Mouse (Mus musculus) megakaryocyte, embryonic 14.5 days (primary cell): Measurements from ENCODE around the gene Opa1. TPM values are rescaled to one million over a fixed set of nuclear protein-coding genes. Genes with fewer than 3 reads are reported as not detected.

Experiments
- H3K27me3 ChIP-seq: replicated peaks from 2 replicates; pipeline ENCODE3; 2012; ENCODE audit warnings: inconsistent platforms
- H3K36me3 ChIP-seq: replicated peaks from 2 replicates; pipeline ENCODE3; 2012; ENCODE audit warnings: low read length, inconsistent platforms, mixed read lengths
- H3K4me1 ChIP-seq: 2 replicates; pipeline ENCODE4 v1.6.1; 2012; ENCODE audit warnings: inconsistent platforms
- H3K4me3 ChIP-seq: replicated peaks from 2 replicates; pipeline ENCODE3; 2012; ENCODE audit warnings: moderate library complexity, mild to moderate bottlenecking, inconsistent platforms
- H3K9me3 ChIP-seq: 2 replicates; pipeline ENCODE4 v1.6.1; 2012; ENCODE audit warnings: inconsistent platforms
- FLI1 ChIP-seq: IDR thresholded peaks from 2 replicates; pipeline ENCODE4 v1.6.1; 2012; ENCODE audit warnings: low read length, inconsistent platforms, mixed read lengths
- GATA1 ChIP-seq: IDR thresholded peaks from 3 replicates; pipeline ENCODE4 v1.6.1; 2012; ENCODE audit warnings: mixed read lengths, low read length, inconsistent platforms, borderline replicate concordance
- polyA plus RNA-seq: library from polyadenylated mRNA; stranded (reverse); fragments of >175 nt; gene quantifications from 2 replicates; pipeline ENCODE4 v1.2.3, GENCODE M21; 2012; ENCODE audit warnings: low replicate concordance; ENCODE audit not compliant: insufficient read depth

Gene Opa1
- polyA plus RNA-seq = 3.4 and 4.4 TPM in 2 replicates

DNA sequence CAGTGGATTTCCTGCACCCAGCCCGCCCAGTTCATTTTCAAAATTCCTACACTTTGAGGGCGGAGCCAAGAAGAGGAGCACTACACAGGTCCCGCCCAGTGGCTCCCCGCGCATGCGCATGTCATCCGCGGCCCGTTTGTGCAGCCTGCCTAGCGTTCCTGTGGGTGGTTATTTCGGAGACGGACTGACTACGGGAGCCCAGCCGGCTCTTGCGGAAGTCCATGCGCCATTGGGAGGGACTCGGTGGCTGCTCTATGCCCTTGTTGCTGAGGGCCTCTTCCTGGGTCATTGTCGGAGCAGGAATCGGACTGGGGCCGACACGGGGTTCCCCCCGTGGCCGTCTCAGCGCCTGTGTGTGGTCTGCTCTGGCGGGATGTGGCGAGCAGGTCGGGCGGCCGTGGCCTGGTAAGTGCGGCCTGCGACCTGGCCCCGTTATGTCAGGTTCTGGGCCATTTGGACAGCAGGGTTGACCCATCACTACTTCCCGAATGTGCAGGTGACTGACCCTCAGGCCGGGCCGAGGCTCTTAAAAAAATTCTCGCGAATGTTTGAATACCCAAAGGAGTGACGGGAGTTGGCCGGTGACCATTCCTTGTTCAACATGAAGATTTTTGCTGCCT, at the start of gene Opa1:
Gene Opa1 (plus strand): TSS at position 168 of the 620 bp plus-strand sequence.
- Histone ChIP-seq H3K4me1 (peaks cover 39% of the 10 kb centered on the region), H3K36me3 (peaks cover 5% of the 10 kb centered on the region), H3K27me3 (no peaks in the 10 kb centered on the region), H3K9me3 (no peaks in the 10 kb centered on the region), H3K4me3 (peak within 1 kb of the TSS; percentile 99)
- TF ChIP-seq GATA1 (no peak), FLI1 (no peak)

DNA sequence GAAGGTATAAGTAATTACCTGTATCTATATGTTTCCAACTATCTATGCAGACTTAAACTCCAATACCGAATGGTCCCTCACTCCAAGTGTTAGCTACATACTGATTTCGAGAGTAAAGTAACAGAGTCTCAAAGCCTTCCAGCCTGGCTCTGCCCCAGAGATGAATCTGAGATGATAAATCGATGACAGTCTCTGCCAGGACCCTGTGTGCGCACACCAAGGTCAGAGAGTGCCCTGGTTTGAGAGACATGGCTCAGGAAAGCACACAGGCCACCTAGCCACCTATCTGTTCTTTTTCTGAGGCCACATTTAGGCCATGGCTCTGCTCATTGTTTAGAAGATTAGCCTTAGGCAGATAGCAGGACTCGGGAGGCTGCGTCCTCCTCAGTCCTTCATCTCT, 45.5 kb upstream of the Opa1 start:
- TF ChIP-seq GATA1 = no peak
- no peak for TF ChIP-seq FLI1

GRCm38 (mm10) chr16:29535866-29536265, 43.3 kb upstream of the Opa1 start:
- TF ChIP-seq GATA1 (no peak), FLI1 (no peak)
- H3K27me3 ChIP-seq = peaks cover 5% of the 10 kb centered on the region
- H3K4me1 ChIP-seq = peaks cover 48% of the 10 kb centered on the region
- no peaks in the 10 kb centered on the region for H3K9me3 ChIP-seq
- no peak overlapping the region for H3K4me3 ChIP-seq
- H3K36me3 ChIP-seq = no peaks in the 10 kb centered on the region

More for the DNA sequence above, 45.5 kb upstream of the Opa1 start:
- H3K9me3 ChIP-seq = no peaks in the 10 kb centered on the region; the same call in 1 of the 2 replicates
- peaks cover 43% of the 10 kb centered on the region for H3K4me1 ChIP-seq
- H3K27me3 ChIP-seq = peaks cover 5% of the 10 kb centered on the region
- no peaks in the 10 kb centered on the region for H3K36me3 ChIP-seq
- no peak overlapping the region for H3K4me3 ChIP-seq

- Histone ChIP-seq H3K4me3 (no peak overlapping the region), H3K27me3 (peaks cover 5% of the 10 kb centered on the region), H3K9me3 (no peaks in the 10 kb centered on the region), H3K4me1 (peaks cover 53% of the 10 kb centered on the region), H3K36me3 (no peaks in the 10 kb centered on the region)
- no peak for TF ChIP-seq FLI1
- TF ChIP-seq GATA1 = no peak
Measured at GRCm38 (mm10) chr16:29536411-29537204, 42.5 kb upstream of the Opa1 start.

DNA sequence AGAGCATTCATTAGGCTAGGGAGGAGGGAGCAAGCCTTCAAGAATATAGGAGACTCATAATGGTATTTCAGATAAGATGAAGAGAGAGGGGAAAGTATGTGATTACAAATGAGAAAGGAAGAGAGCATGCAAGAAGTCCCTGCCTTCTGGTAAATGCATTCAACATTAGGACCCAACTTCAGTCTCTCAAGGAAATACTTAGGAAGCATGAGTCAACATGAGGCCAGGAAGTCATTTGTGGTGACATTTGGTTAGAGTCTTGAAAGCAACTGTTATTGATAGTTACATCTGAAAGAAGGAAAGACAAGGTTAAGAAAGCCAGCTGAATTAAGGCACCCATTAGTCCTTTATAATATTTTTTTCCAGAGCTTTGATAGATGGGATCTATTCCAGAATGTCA, 39.2 kb upstream of the Opa1 start:
- no peaks in the 10 kb centered on the region for H3K27me3 ChIP-seq
- TF ChIP-seq FLI1 (no peak), GATA1 (no peak)
- H3K9me3 ChIP-seq = no peaks in the 10 kb centered on the region
- no peaks in the 10 kb centered on the region for H3K36me3 ChIP-seq
- H3K4me1 ChIP-seq = peaks cover 57% of the 10 kb centered on the region
- H3K4me3 ChIP-seq = peak overlapping the region; percentile 65

DNA sequence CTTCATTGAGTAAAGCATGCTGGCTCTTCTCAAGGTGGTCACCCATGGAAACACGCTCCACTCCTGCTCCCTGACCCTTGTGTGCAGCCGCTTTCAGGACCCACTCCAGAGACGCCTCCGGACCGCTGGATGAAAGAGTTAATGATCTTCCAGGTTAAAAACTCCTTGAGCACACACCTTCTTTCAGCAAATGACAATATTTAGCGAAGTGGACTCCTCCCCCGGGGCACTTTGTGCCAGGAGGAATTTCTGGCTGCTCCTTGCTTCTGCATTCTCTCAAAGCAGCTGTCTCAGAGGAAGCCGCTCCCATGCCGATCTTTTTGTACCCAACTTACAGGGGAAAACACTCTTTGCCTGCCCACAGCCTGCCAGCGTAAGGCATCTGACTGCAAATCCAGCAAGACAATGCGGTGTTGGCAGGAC, 37.9 kb upstream of the Opa1 start:
- H3K36me3 ChIP-seq = no peaks in the 10 kb centered on the region
- peaks cover 51% of the 10 kb centered on the region for H3K4me1 ChIP-seq
- no peaks in the 10 kb centered on the region for H3K27me3 ChIP-seq
- H3K4me3 ChIP-seq = no peak overlapping the region
- H3K9me3 ChIP-seq = no peaks in the 10 kb centered on the region
- TF ChIP-seq GATA1 (no peak), FLI1 (no peak)

DNA sequence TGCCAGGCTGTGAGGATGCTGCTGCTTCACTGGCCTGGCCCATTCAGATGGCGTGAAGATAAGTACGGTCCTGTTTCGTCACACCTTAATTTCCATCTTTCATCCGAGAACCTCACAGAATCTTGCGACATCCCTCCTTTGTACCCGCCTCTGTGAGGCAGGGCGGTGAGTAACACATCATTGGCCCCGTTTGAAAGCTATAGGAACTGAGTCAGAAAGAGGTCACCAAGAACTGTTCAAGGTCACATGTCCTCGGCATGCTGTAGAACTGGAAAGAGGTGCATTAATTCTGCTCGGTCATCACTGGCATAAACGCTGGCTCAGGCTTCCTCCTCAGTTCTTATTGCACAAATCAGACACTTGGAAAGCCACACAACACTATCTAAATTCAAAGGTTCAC, 34.3 kb upstream of the Opa1 start, which contains the start of gene Atp13a4:
Gene Atp13a4 (minus strand): TSS at position 36 of the 400 bp plus-strand sequence.
- Histone ChIP-seq H3K36me3 (no peaks in the 10 kb centered on the region), H3K9me3 (no peaks in the 10 kb centered on the region), H3K4me3 (no peak within 1 kb of the TSS), H3K27me3 (peaks cover 3% of the 10 kb centered on the region), H3K4me1 (peaks cover 35% of the 10 kb centered on the region)
- TF ChIP-seq FLI1 = no peak
- no peak for TF ChIP-seq GATA1

DNA sequence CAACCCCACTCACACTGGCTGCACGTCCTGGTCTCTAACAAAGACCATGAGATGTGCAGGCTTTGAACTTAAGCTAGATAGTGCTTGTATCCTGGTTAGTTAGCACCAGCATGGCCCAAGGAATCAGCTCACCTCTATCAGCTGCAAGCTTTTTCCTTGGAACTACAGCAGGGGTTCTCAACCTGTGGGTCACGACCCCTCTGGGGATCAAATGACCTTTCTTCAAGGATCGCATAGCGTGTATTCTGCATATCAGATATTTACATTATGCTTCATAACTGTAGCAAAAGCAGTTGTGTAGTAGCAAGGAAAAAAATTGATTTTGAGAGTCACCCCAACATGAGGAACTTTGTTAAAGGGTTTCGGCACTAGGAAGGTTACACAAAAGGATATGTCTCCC, 19.5 kb upstream of the Opa1 start:
- H3K9me3 ChIP-seq = no peaks in the 10 kb centered on the region
- no peaks in the 10 kb centered on the region for H3K36me3 ChIP-seq
- peaks cover 59% of the 10 kb centered on the region for H3K4me1 ChIP-seq
- H3K27me3 ChIP-seq = peaks cover 2% of the 10 kb centered on the region
- H3K4me3 ChIP-seq = no peak overlapping the region
- TF ChIP-seq FLI1 = no peak
- TF ChIP-seq GATA1 = no peak

DNA sequence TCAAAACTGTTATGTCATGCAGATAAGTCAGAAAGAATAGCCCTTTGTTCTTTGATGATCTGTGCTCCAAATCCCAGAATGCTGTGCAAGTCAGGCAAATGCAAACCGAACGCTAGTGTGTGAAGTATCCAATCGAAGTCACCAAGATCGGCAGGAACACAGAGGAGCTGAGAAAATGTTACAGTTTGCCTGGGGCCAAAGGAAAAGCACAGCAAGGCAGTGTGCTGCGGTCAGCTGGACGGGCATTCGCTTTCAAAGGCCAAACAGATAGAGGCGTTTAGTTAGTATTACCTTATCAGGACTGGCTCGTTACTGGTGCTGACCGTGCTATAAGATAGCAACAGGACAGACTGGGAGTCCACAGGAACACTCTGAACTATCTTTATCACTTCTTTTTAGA, 18.7 kb upstream of the Opa1 start:
- peaks cover 2% of the 10 kb centered on the region for H3K27me3 ChIP-seq
- H3K9me3 ChIP-seq = no peaks in the 10 kb centered on the region
- TF ChIP-seq GATA1 (no peak), FLI1 (no peak)
- H3K4me3 ChIP-seq = peak overlapping the region; percentile 35
- H3K4me1 ChIP-seq = peaks cover 62% of the 10 kb centered on the region
- no peaks in the 10 kb centered on the region for H3K36me3 ChIP-seq

DNA sequence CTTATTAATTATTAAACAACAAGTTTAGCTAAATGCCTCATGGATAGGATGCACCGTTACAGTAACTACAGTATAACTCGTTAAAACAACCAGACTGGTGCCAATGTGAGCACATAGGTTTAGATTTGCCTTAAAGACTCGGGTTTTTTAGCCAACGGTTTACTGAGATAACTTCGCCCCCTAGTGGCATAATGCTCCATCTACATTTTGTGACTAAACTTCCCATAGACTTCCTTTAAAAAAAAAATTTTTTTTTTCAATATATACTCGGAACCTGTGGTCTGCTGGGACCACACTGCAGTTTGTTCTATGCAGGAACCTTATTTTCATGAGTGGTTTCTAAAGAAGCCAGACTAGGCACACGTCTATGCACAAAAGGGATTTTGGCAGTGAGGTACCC, 18.3 kb upstream of the Opa1 start:
- Histone ChIP-seq H3K9me3 (no peaks in the 10 kb centered on the region), H3K4me3 (no peak overlapping the region), H3K27me3 (peaks cover 2% of the 10 kb centered on the region), H3K36me3 (no peaks in the 10 kb centered on the region), H3K4me1 (peaks cover 63% of the 10 kb centered on the region)
- TF ChIP-seq FLI1 (no peak), GATA1 (no peak)
